Mouse (Mus musculus) heart, embryonic 14.5 days (tissue): ENCODE measurements around the gene Lin54. TPM values are rescaled to one million over a fixed set of nuclear protein-coding genes. Genes with fewer than 3 reads are reported as not detected.

Experiments used
- ATAC-seq: fragments of 200-750 bp; cut with Nextera tagmentation; 2 replicates; pipeline ENCODE4 v1.8.0; 2017; ENCODE audit warnings: low read depth, moderate TSS enrichment; ENCODE audit not compliant: insufficient number of reproducible peaks, insufficient read depth, low FRiP score
- H3K27ac ChIP-seq, 2 experiments: fragments of 200-500 bp in 1 of 2; fragments of 300-500 bp in 1 of 2; sonication (generic) in 1 of 2; replicated peaks in 1 of 2; 2 replicates each; pipeline ENCODE4 v1.5.1; 2012 to 2014; ENCODE audit warnings: low read depth in 2 of 2, low read length in 2 of 2, control low read depth in 1 of 2, mild to moderate bottlenecking in 1 of 2, mixed read lengths in 1 of 2; ENCODE audit not compliant: control insufficient read depth in 1 of 2, insufficient read depth in 1 of 2
- H3K27me3 ChIP-seq: fragments of 300-500 bp; sonication (generic); 2 replicates; pipeline ENCODE4 v1.6.1; 2014; ENCODE audit warnings: mild to moderate bottlenecking, low read length, control low read depth; ENCODE audit not compliant: control insufficient read depth, insufficient read depth
- H3K36me3 ChIP-seq: fragments of 300-500 bp; sonication (generic); 2 replicates; pipeline ENCODE4 v1.6.1; 2014; ENCODE audit warnings: mild to moderate bottlenecking, control low read depth, low read length, mixed read lengths; ENCODE audit not compliant: control insufficient read depth, insufficient read depth
- H3K4me1 ChIP-seq, 2 experiments: fragments of 200-500 bp in 1 of 2; fragments of 300-500 bp in 1 of 2; sonication (generic) in 1 of 2; 2 replicates each; pipeline ENCODE4 v1.6.1; 2012 to 2014; ENCODE audit warnings: low read length in 2 of 2, control low read depth in 1 of 2, mixed read lengths in 1 of 2; ENCODE audit not compliant: control insufficient read depth in 2 of 2, insufficient read depth in 2 of 2
- H3K4me2 ChIP-seq: fragments of 300-500 bp; sonication (generic); 2 replicates; pipeline ENCODE4 v1.6.1; 2014; ENCODE audit warnings: mild to moderate bottlenecking, low read length
- H3K4me3 ChIP-seq, 2 experiments: fragments of 200-500 bp in 1 of 2; fragments of 300-500 bp in 1 of 2; sonication (generic) in 1 of 2; 2 replicates each; pipeline ENCODE4 v1.5.1; 2012 to 2014; ENCODE audit warnings: low read length in 2 of 2, mild to moderate bottlenecking in 2 of 2, control low read depth in 1 of 2, low read depth in 1 of 2, moderate library complexity in 1 of 2; ENCODE audit not compliant: control insufficient read depth in 1 of 2, insufficient read depth in 1 of 2
- H3K9ac ChIP-seq: fragments of 300-500 bp; sonication (generic); 2 replicates; pipeline ENCODE4 v1.6.1; 2014; ENCODE audit warnings: mild to moderate bottlenecking, low read length
- H3K9me3 ChIP-seq: fragments of 300-500 bp; sonication (generic); 2 replicates; pipeline ENCODE4 v1.6.1; 2016; ENCODE audit warnings: low read length, control low read depth; ENCODE audit not compliant: control insufficient read depth
- WGBS: fragments of 180-500 bp; shearing (Covaris S2); extraction: QIAGEN DNeasy Blood & Tissue Kit; methylation state at CpG from one replicate; pipeline ENCODE4 v1.1.7; 2014; 5-methylcytosine and 5-hydroxymethylcytosine counted together
- microRNA-seq: library from miRNA; unstranded; fragments of <30 nt; microRNA quantifications from one replicate; pipeline ENCODE4, GENCODE M21; 2016
- polyA plus RNA-seq: library from polyadenylated mRNA; unstranded; fragments of >200 nt; fragmentation: Nextera tagmentation; extraction: Ambion mirVana; gene quantifications from 2 replicates; pipeline ENCODE4 v1.2.1, GENCODE M21; 2014

Lin54 gene
- polyA plus RNA-seq, 1 experiment from 2014 or later, result 13.6 TPM

DNA sequence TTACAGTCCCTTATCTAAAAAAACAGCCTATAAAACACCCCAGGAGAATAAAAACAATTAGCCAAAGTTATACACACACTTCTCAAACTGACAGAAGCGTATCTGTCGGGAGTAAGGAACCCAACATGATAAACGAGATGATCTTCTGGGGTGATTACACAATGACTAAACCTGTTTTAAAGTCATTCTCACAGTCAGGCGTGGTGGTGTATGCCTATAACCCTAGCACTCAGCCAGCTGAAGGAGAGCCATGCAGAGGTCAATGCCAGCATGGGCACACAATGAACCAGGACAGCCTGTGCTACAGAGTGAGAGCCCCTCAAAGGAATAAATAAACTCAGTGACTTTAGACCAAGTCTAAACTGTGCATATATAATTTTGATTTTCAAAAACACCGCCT lies 92.0 kb downstream of the Lin54 start:
- H3K36me3 ChIP-seq, result peaks cover 60% of the 10 kb centered on the region
- no peak for ATAC-seq

GRCm38 (mm10) chr5:100396753-100397152 lies 103.7 kb downstream of the Lin54 start:
- Histone ChIP-seq H3K4me2 (no peak overlapping the region), H3K4me1 (no peaks in the 10 kb centered on the region), H3K9ac (no peak overlapping the region), H3K27me3 (no peaks in the 10 kb centered on the region), H3K9me3 (no peaks in the 10 kb centered on the region), H3K36me3 (peaks cover 96% of the 10 kb centered on the region), H3K27ac (no peak overlapping the region), H3K4me3 (no peak overlapping the region)
- no peak for ATAC-seq
- WGBS, result 98% methylated on average over 3 of the region's 3 CpGs

More for the DNA sequence above, 92.0 kb downstream of the Lin54 start:
- 88% methylated on average over 5 of the region's 5 CpGs for WGBS
- Histone ChIP-seq H3K9me3 (no peaks in the 10 kb centered on the region), H3K4me2 (no peak overlapping the region), H3K27me3 (no peaks in the 10 kb centered on the region), H3K9ac (no peak overlapping the region), H3K4me1 (peaks cover 9 to 22% of the 10 kb centered on the region in 2 experiments), H3K27ac (no peak overlapping the region), H3K4me3 (no peak overlapping the region)

DNA sequence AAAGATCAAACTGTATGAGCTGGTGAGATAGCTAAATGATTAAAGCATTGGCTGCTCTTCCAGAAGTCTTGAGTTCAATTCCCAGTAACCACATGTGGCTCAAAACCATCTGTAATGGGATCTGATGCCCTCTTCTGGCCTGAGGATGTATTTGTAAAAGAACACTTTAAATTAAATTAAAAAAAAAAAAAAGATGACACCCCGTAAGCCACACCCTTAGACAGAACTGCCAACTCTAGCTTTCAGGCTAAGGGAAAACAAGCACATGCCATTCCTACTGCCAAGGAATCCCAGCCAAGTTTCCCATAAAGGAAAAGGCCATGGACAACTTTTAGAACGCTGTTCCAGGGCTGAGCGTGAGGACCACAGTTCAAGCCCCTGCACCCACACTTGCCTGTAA lies 106.8 kb downstream of the Lin54 start:
- 86% methylated on average over 3 of the region's 3 CpGs for WGBS
- no peak overlapping the region for H3K9ac ChIP-seq
- H3K36me3 ChIP-seq, result peaks cover 100% of the 10 kb centered on the region

DNA sequence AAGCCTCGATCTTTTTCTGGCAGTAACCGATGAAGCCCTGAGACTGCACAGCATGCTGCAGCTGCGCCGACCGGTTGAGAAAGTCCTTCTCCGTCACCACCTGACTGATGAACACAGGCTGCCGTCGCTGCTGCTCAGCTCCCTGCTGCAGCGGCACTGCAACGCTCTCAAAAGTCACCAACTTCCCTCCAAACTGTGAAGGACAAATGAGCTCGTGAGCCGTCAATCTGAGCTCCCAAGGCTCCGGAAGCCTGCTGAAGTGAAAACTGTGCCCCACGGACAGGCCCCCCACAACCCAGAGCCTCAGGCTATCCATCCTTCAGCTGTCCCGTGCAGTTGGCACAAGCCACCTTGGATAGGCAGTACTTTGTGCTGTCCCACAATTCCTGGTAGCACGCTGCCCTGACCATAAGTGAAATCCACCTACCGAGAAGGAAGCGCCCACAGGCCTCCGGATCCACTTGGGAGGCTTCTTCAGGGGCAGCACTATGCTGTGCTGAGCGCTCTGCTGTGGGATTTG lies 107.9 kb downstream of the Lin54 start:
- Histone ChIP-seq H3K27ac (no peak overlapping the region), H3K36me3 (peaks cover 97% of the 10 kb centered on the region), H3K27me3 (no peaks in the 10 kb centered on the region), H3K4me2 (no peak overlapping the region), H3K9ac (no peak overlapping the region), H3K9me3 (no peaks in the 10 kb centered on the region), H3K4me1 (no peaks in the 10 kb centered on the region), H3K4me3 (no peak overlapping the region)
- 89% methylated on average over 20 of the region's 20 CpGs for WGBS
- ATAC-seq, result no peak

More for the DNA sequence above, 106.8 kb downstream of the Lin54 start:
- Histone ChIP-seq H3K4me2 (no peak overlapping the region), H3K27me3 (no peaks in the 10 kb centered on the region), H3K9me3 (no peaks in the 10 kb centered on the region), H3K4me1 (no peaks in the 10 kb centered on the region), H3K27ac (no peak overlapping the region), H3K4me3 (no peak overlapping the region)
- ATAC-seq, result no peak

Small RNA genes within 50 kb of the gene (microRNA-seq; reads per million reads assigned to microRNA genes)
- gene Gm23222, result not detected

Other genes starting within 250 kb of the Lin54 start
- gene Sec31a, start 84.4 kb downstream of the Lin54 start, polyA plus RNA-seq, result 139 and 148 TPM in 2 replicates
- 157 and 158 TPM in 2 replicates for gene Cops4, start 17.7 kb upstream of the Lin54 start, polyA plus RNA-seq
- gene Plac8, start 71.6 kb upstream of the Lin54 start, polyA plus RNA-seq, result 2.6 and 4.1 TPM in 2 replicates
- 83.6 and 86.4 TPM in 2 replicates for gene Coq2, start 174.5 kb upstream of the Lin54 start, polyA plus RNA-seq
- 1.1 and 1.2 TPM in 2 replicates for gene Hpse, start 219.1 kb upstream of the Lin54 start, polyA plus RNA-seq